Mouse (Mus musculus) embryonic facial prominence, embryonic 11.5 days (tissue): ENCODE results near the gene Psmc1. TPM values are rescaled to one million over a fixed set of nuclear protein-coding genes. Genes with fewer than 3 reads are reported as not detected.
A peak's percentile ranks its signal among the peaks of the same experiment; 100 is the strongest.

ENCODE experiments used
- ATAC-seq: fragments of 200-750 bp; cut with Nextera tagmentation; replicated peaks from 2 replicates; pipeline ENCODE4 v1.8.0; 2017; ENCODE audit warnings: low read depth; ENCODE audit not compliant: insufficient number of reproducible peaks, low FRiP score, low TSS enrichment
- DNase-seq: peaks from one replicate; pipeline ENCODE4 v3.0.0-alpha.2; 2015; ENCODE audit warnings: low spot score
- H3K27ac ChIP-seq: fragments of 300-500 bp; sonication (generic); replicated peaks from 2 replicates; pipeline ENCODE4 v1.5.1; 2014; ENCODE audit warnings: mild to moderate bottlenecking, low read depth, low read length, control low read depth
- H3K27me3 ChIP-seq: fragments of 300-500 bp; sonication (generic); 2 replicates; pipeline ENCODE4 v1.6.1; 2014; ENCODE audit warnings: mild to moderate bottlenecking, low read length, moderate library complexity, mixed read lengths; ENCODE audit not compliant: control insufficient read depth, insufficient read depth
- H3K36me3 ChIP-seq: fragments of 300-500 bp; sonication (generic); replicated peaks from 2 replicates; pipeline ENCODE4 v1.6.1; 2014; ENCODE audit warnings: low read depth, mild to moderate bottlenecking, low read length, moderate library complexity, mixed read lengths; ENCODE audit not compliant: control insufficient read depth, insufficient read depth
- H3K4me1 ChIP-seq: fragments of 300-500 bp; sonication (generic); 2 replicates; pipeline ENCODE4 v1.6.1; 2014; ENCODE audit warnings: low read length, mixed read lengths; ENCODE audit not compliant: control insufficient read depth, insufficient read depth
- H3K4me2 ChIP-seq: fragments of 300-500 bp; sonication (generic); 2 replicates; pipeline ENCODE4 v1.6.1; 2014; ENCODE audit warnings: low read depth, mild to moderate bottlenecking, control low read depth, low read length, moderate library complexity
- H3K4me3 ChIP-seq: fragments of 300-500 bp; sonication (generic); 2 replicates; pipeline ENCODE4 v1.5.1; 2014; ENCODE audit warnings: low read depth, low read length, control low read depth
- H3K9ac ChIP-seq: fragments of 300-500 bp; sonication (generic); replicated peaks from 2 replicates; pipeline ENCODE4 v1.6.1; 2014; ENCODE audit warnings: mild to moderate bottlenecking, control low read depth, low read length
- H3K9me3 ChIP-seq: fragments of 300-500 bp; sonication (generic); replicated peaks from 2 replicates; pipeline ENCODE4 v1.6.1; 2016; ENCODE audit warnings: mild to moderate bottlenecking, low read length, inconsistent platforms, mixed read lengths; ENCODE audit not compliant: control insufficient read depth
- WGBS: fragments of 180-500 bp; shearing (Covaris S2); extraction: QIAGEN DNeasy Blood & Tissue Kit; methylation state at CpG from one replicate; pipeline ENCODE4 v1.1.7; 2014; 5-methylcytosine and 5-hydroxymethylcytosine counted together
- polyA plus RNA-seq: library from polyadenylated mRNA; unstranded; fragments of >200 nt; fragmentation: Nextera tagmentation; extraction: Ambion mirVana; gene quantifications from 2 replicates; pipeline ENCODE4 v1.2.1, GENCODE M21; 2014

The Psmc1 gene
- polyA plus RNA-seq, 1 experiment from 2014 or later = 457 TPM

- Histone ChIP-seq H3K9me3 (no peaks in the 10 kb centered on the region), H3K36me3 (no peaks in the 10 kb centered on the region), H3K4me3 (no peak overlapping the region), H3K27ac (no peak overlapping the region), H3K4me2 (no peak overlapping the region), H3K27me3 (no peaks in the 10 kb centered on the region), H3K4me1 (no peaks in the 10 kb centered on the region), H3K9ac (no peak overlapping the region)
- 87% methylated on average over 5 of the region's 5 CpGs for WGBS
- ATAC-seq = no peak
- no peak for DNase-seq
These were observed 5.4 kb upstream of the Psmc1 start for GRCm38 (mm10) chr12:100104530-100104929.

GRCm38 (mm10) chr12:100106275-100106895 is 3.6 kb upstream of the Psmc1 start:
- ATAC-seq (no peak), DNase-seq (peak; percentile 86)
- H3K9me3 ChIP-seq = no peaks in the 10 kb centered on the region
- H3K4me3 ChIP-seq = no peak overlapping the region
- no peak overlapping the region for H3K9ac ChIP-seq
- no peak overlapping the region for H3K27ac ChIP-seq
- no peaks in the 10 kb centered on the region for H3K27me3 ChIP-seq
- no peaks in the 10 kb centered on the region for H3K4me1 ChIP-seq
- H3K36me3 ChIP-seq = no peaks in the 10 kb centered on the region
- H3K4me2 ChIP-seq = no peak overlapping the region
- WGBS = 13% methylated on average over 20 of the region's 20 CpGs

- WGBS = 50% methylated on average over 4 of the region's 4 CpGs
- Histone ChIP-seq H3K9me3 (no peaks in the 10 kb centered on the region), H3K27me3 (no peaks in the 10 kb centered on the region), H3K36me3 (no peaks in the 10 kb centered on the region), H3K9ac (no peak overlapping the region), H3K4me3 (no peak overlapping the region), H3K27ac (no peak overlapping the region), H3K4me2 (no peak overlapping the region), H3K4me1 (no peaks in the 10 kb centered on the region)
- ATAC-seq = no peak
- no peak for DNase-seq
These were observed 2.5 kb upstream of the Psmc1 start for GRCm38 (mm10) chr12:100107436-100107835.

GRCm38 (mm10) chr12:100115982-100116381 is 6.0 kb downstream of the Psmc1 start:
- DNase-seq (no peak), ATAC-seq (no peak)
- 88% methylated on average over 5 of the region's 5 CpGs for WGBS
- Histone ChIP-seq H3K9me3 (no peaks in the 10 kb centered on the region), H3K4me2 (no peak overlapping the region), H3K36me3 (peaks cover 22% of the 10 kb centered on the region), H3K27ac (no peak overlapping the region), H3K4me1 (no peaks in the 10 kb centered on the region), H3K27me3 (no peaks in the 10 kb centered on the region), H3K4me3 (no peak overlapping the region), H3K9ac (no peak overlapping the region)

GRCm38 (mm10) chr12:100122921-100123381 is 13.0 kb downstream of the Psmc1 start:
- H3K36me3 ChIP-seq = peaks cover 20% of the 10 kb centered on the region

GRCm38 (mm10) chr12:100123476-100123875 is 13.5 kb downstream of the Psmc1 start:
- WGBS = 85% methylated on average over 9 of the region's 9 CpGs
- Histone ChIP-seq H3K9me3 (no peaks in the 10 kb centered on the region), H3K9ac (no peak overlapping the region), H3K27ac (no peak overlapping the region), H3K4me3 (no peak overlapping the region), H3K4me1 (no peaks in the 10 kb centered on the region), H3K27me3 (no peaks in the 10 kb centered on the region), H3K4me2 (no peak overlapping the region), H3K36me3 (peaks cover 18% of the 10 kb centered on the region)
- ATAC-seq (no peak), DNase-seq (no peak)

More at GRCm38 (mm10) chr12:100122921-100123381, 13.0 kb downstream of the Psmc1 start:
- no peak overlapping the region for H3K27ac ChIP-seq
- ATAC-seq = no peak
- WGBS = 87% methylated on average over 7 of the region's 7 CpGs
- H3K4me2 ChIP-seq = no peak overlapping the region
- H3K4me3 ChIP-seq = no peak overlapping the region
- H3K27me3 ChIP-seq = no peaks in the 10 kb centered on the region
- no peak for DNase-seq
- no peaks in the 10 kb centered on the region for H3K9me3 ChIP-seq
- H3K4me1 ChIP-seq = no peaks in the 10 kb centered on the region
- H3K9ac ChIP-seq = no peak overlapping the region

GRCm38 (mm10) chr12:100124913-100125798 is 15.2 kb downstream of the Psmc1 start:
- peak; percentile 2 for DNase-seq
- peaks cover 13% of the 10 kb centered on the region for H3K36me3 ChIP-seq
- H3K4me3 ChIP-seq = no peak overlapping the region
- no peak overlapping the region for H3K4me2 ChIP-seq
- no peak for ATAC-seq
- no peak overlapping the region for H3K9ac ChIP-seq
- H3K9me3 ChIP-seq = no peaks in the 10 kb centered on the region
- H3K27me3 ChIP-seq = no peaks in the 10 kb centered on the region
- no peak overlapping the region for H3K27ac ChIP-seq
- no peaks in the 10 kb centered on the region for H3K4me1 ChIP-seq
- 78% methylated on average over 16 of the region's 16 CpGs for WGBS
